ENCODE assay signal across 8 mouse cellular contexts in the genomic region with DNA sequence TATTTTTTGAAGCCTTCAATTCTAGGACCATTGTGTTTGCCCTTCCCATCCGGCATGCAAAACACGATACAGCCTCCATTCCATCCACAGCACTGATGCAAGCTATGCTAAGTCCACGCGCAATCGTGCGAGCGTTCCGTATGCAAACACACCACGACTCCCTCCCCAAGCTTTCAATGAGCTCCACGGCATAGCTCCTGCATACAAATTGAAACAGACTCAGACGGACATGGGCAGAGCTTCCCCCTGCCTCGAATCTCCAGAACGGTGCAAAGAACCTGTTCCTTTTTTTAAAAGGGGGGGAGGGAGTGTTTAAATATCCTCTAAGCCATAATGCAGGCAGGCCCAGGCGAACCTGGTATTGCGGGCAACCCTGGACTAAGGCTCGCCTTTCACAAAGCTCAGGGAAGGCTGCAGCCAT.
DNase-seq lines count a peak whose midpoint lies in the region; ATAC-seq and TF ChIP-seq lines count a peak whose summit lies in the region.

No protein-coding gene starts in this region.

- no peak overlapping the region for H3K27ac ChIP-seq in heart, adult 2 months
- H3K27ac ChIP-seq in forebrain, embryonic 15.5 days (replicated peaks), result peak overlapping the region; percentile 99
- H3K27ac ChIP-seq in neural tube, embryonic 12.5 days, result peak overlapping the region; percentile 95

- no peak for TF ChIP-seq EP300 in heart, adult 2 months (IDR thresholded peaks at IDR 0.05; ENCODE audit: insufficient read depth, low read depth, low read length)

- H3K4me1 ChIP-seq in heart, adult 2 months (ENCODE audit: control insufficient read depth, insufficient read depth, low read length), result peaks cover 6% of the 10 kb centered on the region
- peaks cover 52% of the 10 kb centered on the region for H3K4me1 ChIP-seq in forebrain, embryonic 15.5 days
- peaks cover 35% of the 10 kb centered on the region for H3K4me1 ChIP-seq in neural tube, embryonic 12.5 days

- no peak for TF ChIP-seq CTCF in heart, adult 2 months (IDR thresholded peaks at IDR 0.05)

- intact Hi-C loops in heart, adult 2 months (cut with DNase I), result loop anchor here (5.0 kb wide), 2 partner anchors 60 to 80 kb away; no protein-coding TSS in a partner anchor

- H3K36me3 ChIP-seq in heart, adult 2 months (ENCODE audit: control insufficient read depth, insufficient read depth, low read length), result no peaks in the 10 kb centered on the region
- H3K36me3 ChIP-seq in forebrain, embryonic 15.5 days, result no peaks in the 10 kb centered on the region
- no peaks in the 10 kb centered on the region for H3K36me3 ChIP-seq in neural tube, embryonic 12.5 days

- H3K4me2 ChIP-seq in forebrain, embryonic 15.5 days (replicated peaks), result peak overlapping the region; percentile 85
- peak overlapping the region; percentile 83 for H3K4me2 ChIP-seq in neural tube, embryonic 12.5 days (replicated peaks)

- no peaks in the 10 kb centered on the region for H3K27me3 ChIP-seq in heart, adult 2 months (ENCODE audit: control insufficient read depth, insufficient read depth, low read length)
- no peaks in the 10 kb centered on the region for H3K27me3 ChIP-seq in forebrain, embryonic 15.5 days
- H3K27me3 ChIP-seq in neural tube, embryonic 12.5 days (replicated peaks), result no peaks in the 10 kb centered on the region

- H3K4me3 ChIP-seq in heart, adult 2 months, result peak overlapping the region; percentile 63
- peak overlapping the region; percentile 78 for H3K4me3 ChIP-seq in forebrain, embryonic 15.5 days
- peak overlapping the region; percentile 96 for H3K4me3 ChIP-seq in neural tube, embryonic 12.5 days

- 41% methylated on average over 16 of the region's 16 CpGs for WGBS in heart, adult 2 months
- WGBS in forebrain, embryonic 15.5 days, result under 1% methylated on average over 16 of the region's 16 CpGs
- WGBS in neural tube, embryonic 12.5 days, result under 1% methylated on average over 16 of the region's 16 CpGs

- peaks cover 9% of the 10 kb centered on the region for H3K79me2 ChIP-seq in heart, adult 2 months (replicated peaks; ENCODE audit: control insufficient read depth, insufficient read depth, low read length)

- DNase-seq in heart, adult 2 months, result no peak
- DNase-seq in heart, adult 9 months (ENCODE audit: low spot score in 2 of 2), result no peak
- peak; percentile 55 for DNase-seq in brain, embryonic 18.5 days (ENCODE audit: low read depth, low spot score)
- peak; percentile 26 to 48 for DNase-seq in layer of hippocampus, postnatal 25 days (ENCODE audit: extremely low spot score in 1 of 2, low spot score in 1 of 2)
- no peak for DNase-seq in c-Kit-positive CD71-positive TER-119-positive erythroid progenitor cells, embryonic 14.5 days (ENCODE audit: low spot score)
- no peak for DNase-seq in urinary bladder, postnatal 25 days (ENCODE audit: low spot score)

- H3K9me3 ChIP-seq in forebrain, embryonic 15.5 days, result no peaks in the 10 kb centered on the region
- no peaks in the 10 kb centered on the region for H3K9me3 ChIP-seq in neural tube, embryonic 12.5 days

- peak; percentile 1; the same call in 1 of the 2 replicates for ATAC-seq in forebrain, embryonic 15.5 days (replicated peaks)
- ATAC-seq in neural tube, embryonic 12.5 days (ENCODE audit: low FRiP score, low read depth), result 0 out of 2 replicates have a peak, but pooled peaks have one; percentile 3

- peak overlapping the region; percentile 79 for H3K9ac ChIP-seq in heart, adult 2 months (ENCODE audit: low read depth, low read length)
- peak overlapping the region; percentile 98 for H3K9ac ChIP-seq in forebrain, embryonic 15.5 days (replicated peaks)
- peak overlapping the region; percentile 99 for H3K9ac ChIP-seq in neural tube, embryonic 12.5 days

- no peak for TF ChIP-seq POLR2A in heart, adult 2 months (IDR thresholded peaks at IDR 0.05; ENCODE audit: insufficient read depth, low read depth, low read length)

Comparison
In these comparisons a context has a peak if more than half of its experiments do, and no peak if none do; other contexts are left out.
1. DNase-seq: peak in brain, embryonic 18.5 days (single experiment) and layer of hippocampus, postnatal 25 days (2 of 2); none in heart, adult 2 months (0 of 2), heart, adult 9 months (0 of 2), c-Kit-positive CD71-positive TER-119-positive erythroid progenitor cells, embryonic 14.5 days (single experiment) and urinary bladder, postnatal 25 days (single experiment).
2. Peak in every context shown above with its lines, with median percentiles within 50 percentile points of each other: H3K4me3 ChIP-seq and H3K9ac ChIP-seq.